Mouse (Mus musculus) liver, embryonic 14.5 days (tissue): ENCODE data around the gene Rbpms2.

Source experiments
- CTCF ChIP-seq: IDR thresholded peaks from 2 replicates; pipeline ENCODE4 v1.5.1; 2016; ENCODE audit warnings: antibody characterized with exemption, low read depth, control low read depth
- EP300 ChIP-seq: IDR thresholded peaks from 2 replicates; pipeline ENCODE4 v1.6.1; 2016; ENCODE audit warnings: antibody characterized with exemption, low read depth

DNA sequence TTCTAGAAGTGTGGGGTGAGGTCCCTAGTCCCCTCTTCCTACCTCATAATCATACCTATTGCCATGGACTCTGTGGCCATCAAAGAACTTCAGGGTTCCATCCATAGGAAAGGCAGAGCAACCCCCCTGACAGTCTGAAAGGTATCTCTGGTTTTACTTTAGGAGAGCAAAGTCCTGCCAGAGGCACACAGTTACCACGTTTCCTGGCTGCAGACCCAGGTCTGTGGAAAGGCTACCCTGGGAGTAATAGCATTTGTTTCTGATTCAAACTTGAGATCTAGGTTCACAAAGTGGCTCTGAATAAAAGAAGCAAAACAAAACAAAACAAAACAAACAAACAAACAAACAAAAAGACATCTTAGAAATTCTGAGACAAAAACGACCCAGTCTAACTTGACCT lies 5.2 kb upstream of the Rbpms2 start:
- TF ChIP-seq CTCF, result no peak
- no peak for TF ChIP-seq EP300
